Mouse (Mus musculus): Measurements from ENCODE around the gene Gm21970.

Gm21970 gene

GRCm38 (mm10) chr16:91391421-91391820 lies at the start of gene Gm21970:
TSS of gene Gm21970 (plus strand) at chr16:91391721.
- DNase-seq (ENCODE audit: low spot score), result no peak

GRCm38 (mm10) chr16:91346491-91346890 lies 45.0 kb upstream of the Gm21970 start:
- no peak for DNase-seq (ENCODE audit: low spot score)

- peak; percentile 37 for DNase-seq (ENCODE audit: low spot score)
Measured at GRCm38 (mm10) chr16:91347491-91348263, 43.8 kb upstream of the Gm21970 start.

GRCm38 (mm10) chr16:91348264-91348565 lies 43.3 kb upstream of the Gm21970 start:
- DNase-seq (ENCODE audit: low spot score), result no peak

- DNase-seq (ENCODE audit: low spot score), result peak; percentile 50
Measured at GRCm38 (mm10) chr16:91348588-91349330, 42.8 kb upstream of the Gm21970 start.

GRCm38 (mm10) chr16:91352084-91352562 lies 39.4 kb upstream of the Gm21970 start:
- DNase-seq (ENCODE audit: low spot score), result peak; percentile 91

- no peak for DNase-seq (ENCODE audit: low spot score)
Measured at GRCm38 (mm10) chr16:91352749-91353148, 38.8 kb upstream of the Gm21970 start.

- no peak for DNase-seq (ENCODE audit: low spot score)
Measured at GRCm38 (mm10) chr16:91353177-91353576, 38.3 kb upstream of the Gm21970 start.

- no peak for DNase-seq (ENCODE audit: low spot score)
Measured at GRCm38 (mm10) chr16:91353638-91354037, 37.9 kb upstream of the Gm21970 start.

GRCm38 (mm10) chr16:91354599-91354998 lies 36.9 kb upstream of the Gm21970 start:
- no peak for DNase-seq (ENCODE audit: low spot score)

GRCm38 (mm10) chr16:91355160-91355559 lies 36.4 kb upstream of the Gm21970 start:
- no peak for DNase-seq (ENCODE audit: low spot score)

- no peak for DNase-seq (ENCODE audit: low spot score)
Measured at GRCm38 (mm10) chr16:91356760-91357525, 34.6 kb upstream of the Gm21970 start.

- no peak for DNase-seq (ENCODE audit: low spot score)
Measured at GRCm38 (mm10) chr16:91357526-91357900, 34.0 kb upstream of the Gm21970 start.

GRCm38 (mm10) chr16:91358555-91358954 lies 33.0 kb upstream of the Gm21970 start:
- DNase-seq (ENCODE audit: low spot score), result peak; percentile 92

- DNase-seq (ENCODE audit: low spot score), result no peak
Measured at GRCm38 (mm10) chr16:91359531-91359930, 32.0 kb upstream of the Gm21970 start.

- DNase-seq (ENCODE audit: low spot score), result no peak
Measured at GRCm38 (mm10) chr16:91360162-91360561, 31.4 kb upstream of the Gm21970 start.

- DNase-seq (ENCODE audit: low spot score), result no peak
Measured at GRCm38 (mm10) chr16:91362006-91362405, 29.5 kb upstream of the Gm21970 start.

- DNase-seq (ENCODE audit: low spot score), result no peak
Measured at GRCm38 (mm10) chr16:91362616-91363272, 28.8 kb upstream of the Gm21970 start.

GRCm38 (mm10) chr16:91363483-91363882 lies 28.0 kb upstream of the Gm21970 start:
- no peak for DNase-seq (ENCODE audit: low spot score)

- no peak for DNase-seq (ENCODE audit: low spot score)
Measured at GRCm38 (mm10) chr16:91366567-91366966, 25.0 kb upstream of the Gm21970 start.

GRCm38 (mm10) chr16:91367066-91367465 lies 24.5 kb upstream of the Gm21970 start:
- no peak for DNase-seq (ENCODE audit: low spot score)
